Mouse (Mus musculus) forebrain, embryonic 15.5 days (tissue): ENCODE results near the gene Iqcj. TPM values are rescaled to one million over a fixed set of nuclear protein-coding genes. Genes with fewer than 3 reads are reported as not detected.

Experiments
- ATAC-seq: fragments of 200-750 bp; cut with Nextera tagmentation; replicated peaks from 2 replicates; pipeline ENCODE4 v1.8.0; 2017; ENCODE audit warnings: mild to moderate bottlenecking, moderate TSS enrichment, moderate library complexity
- H3K27ac ChIP-seq: fragments of 300-500 bp; sonication (generic); replicated peaks from 2 replicates; pipeline ENCODE4 v1.5.1; 2015; ENCODE audit warnings: mild to moderate bottlenecking, inconsistent platforms
- H3K27me3 ChIP-seq: fragments of 300-500 bp; sonication (generic); 2 replicates; pipeline ENCODE4 v1.6.1; 2015; ENCODE audit warnings: inconsistent platforms
- H3K36me3 ChIP-seq: fragments of 300-500 bp; sonication (generic); 2 replicates; pipeline ENCODE4 v1.6.1; 2015; ENCODE audit warnings: mild to moderate bottlenecking, inconsistent platforms
- H3K4me1 ChIP-seq: fragments of 300-500 bp; sonication (generic); 2 replicates; pipeline ENCODE4 v1.6.1; 2015; ENCODE audit warnings: inconsistent platforms
- H3K4me2 ChIP-seq: fragments of 300-500 bp; sonication (generic); replicated peaks from 2 replicates; pipeline ENCODE4 v1.6.1; 2015; ENCODE audit warnings: mild to moderate bottlenecking, inconsistent platforms
- H3K4me3 ChIP-seq: fragments of 300-500 bp; sonication (generic); 2 replicates; pipeline ENCODE4 v1.5.1; 2015; ENCODE audit warnings: mild to moderate bottlenecking, inconsistent platforms
- H3K9ac ChIP-seq: fragments of 300-500 bp; sonication (generic); replicated peaks from 2 replicates; pipeline ENCODE4 v1.6.1; 2015; ENCODE audit warnings: mild to moderate bottlenecking, inconsistent platforms
- H3K9me3 ChIP-seq: fragments of 300-500 bp; sonication (generic); 2 replicates; pipeline ENCODE4 v1.6.1; 2016; ENCODE audit warnings: inconsistent platforms
- WGBS: fragments of 180-500 bp; shearing (Covaris S2); methylation state at CpG from one replicate; pipeline ENCODE4 v1.1.7; 2015; ENCODE audit warnings: mixed read lengths; 5-methylcytosine and 5-hydroxymethylcytosine counted together
- polyA plus RNA-seq: library from polyadenylated mRNA; unstranded; fragments of >200 nt; fragmentation: Nextera tagmentation; extraction: Ambion mirVana; gene quantifications from 2 replicates; pipeline ENCODE4 v1.2.1, GENCODE M21; 2015

Gene Iqcj
- polyA plus RNA-seq, 1 experiment from 2014 or later = 0.93 TPM

DNA sequence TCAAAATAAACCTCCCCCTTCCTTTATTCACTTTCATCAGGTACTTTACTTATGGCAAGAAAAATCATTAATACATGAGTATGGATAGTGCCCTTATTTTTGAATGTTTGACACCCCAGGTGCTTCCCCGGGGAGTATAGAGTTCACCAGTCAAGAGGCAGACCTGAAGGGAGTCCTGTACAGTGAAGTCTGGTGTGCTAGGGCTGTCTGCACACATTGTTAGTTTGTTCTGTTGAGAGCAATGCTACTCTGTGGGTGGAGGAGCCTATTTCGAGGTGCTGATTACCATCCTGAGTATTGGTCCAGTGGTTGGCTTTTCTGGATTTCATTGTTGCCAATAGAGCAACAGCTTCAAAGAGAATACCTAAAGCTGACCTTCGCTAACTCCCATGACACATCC, 26.1 kb downstream of the Iqcj start:
- H3K4me2 ChIP-seq = no peak overlapping the region
- 78% methylated on average over 3 of the region's 3 CpGs for WGBS
- no peak overlapping the region for H3K27ac ChIP-seq
- no peaks in the 10 kb centered on the region for H3K27me3 ChIP-seq
- H3K9me3 ChIP-seq = no peaks in the 10 kb centered on the region
- H3K4me1 ChIP-seq = 0 out of 2 replicates have a peak, but pooled peaks cover 3% of the 10 kb centered on the region
- H3K9ac ChIP-seq = no peak overlapping the region
- no peak for ATAC-seq
- no peak overlapping the region for H3K4me3 ChIP-seq
- H3K36me3 ChIP-seq = no peaks in the 10 kb centered on the region

- Histone ChIP-seq H3K27me3 (no peaks in the 10 kb centered on the region), H3K4me1 (0 out of 2 replicates have a peak, but pooled peaks cover 3% of the 10 kb centered on the region), H3K4me3 (no peak overlapping the region), H3K9ac (no peak overlapping the region), H3K27ac (no peak overlapping the region), H3K36me3 (no peaks in the 10 kb centered on the region), H3K9me3 (no peaks in the 10 kb centered on the region), H3K4me2 (no peak overlapping the region)
- WGBS = 28% methylated on average over 8 of the region's 8 CpGs
- ATAC-seq = peak; percentile 43; the same call in 1 of the 2 replicates
These were observed 26.7 kb downstream of the Iqcj start for GRCm38 (mm10) chr3:67918634-67919259.

DNA sequence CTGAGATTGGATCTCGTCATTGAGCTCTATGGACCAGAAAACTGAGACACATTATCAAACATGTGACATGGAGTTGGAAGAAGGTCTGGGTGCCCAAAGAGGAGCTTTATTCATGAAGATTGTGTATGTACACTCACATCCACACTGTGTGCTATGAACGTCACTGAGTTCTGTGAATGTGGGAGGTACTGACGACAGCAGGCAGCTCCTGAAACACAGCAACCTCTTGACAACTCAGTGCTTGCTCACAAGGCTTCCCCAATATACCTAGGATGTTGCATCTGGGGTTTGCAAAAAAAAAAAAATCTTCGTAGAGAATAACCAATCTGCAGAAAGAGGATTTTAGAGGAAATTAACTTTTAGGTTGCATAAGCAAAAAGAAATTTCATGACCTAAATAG, 31.1 kb downstream of the Iqcj start:
- Histone ChIP-seq H3K27me3 (no peaks in the 10 kb centered on the region), H3K4me3 (no peak overlapping the region), H3K9ac (no peak overlapping the region), H3K4me1 (0 out of 2 replicates have a peak, but pooled peaks cover 3% of the 10 kb centered on the region), H3K36me3 (no peaks in the 10 kb centered on the region), H3K27ac (no peak overlapping the region), H3K4me2 (no peak overlapping the region), H3K9me3 (no peaks in the 10 kb centered on the region)
- WGBS = 82% methylated on average over 4 of the region's 4 CpGs
- no peak for ATAC-seq

GRCm38 (mm10) chr3:67925453-67925852, 33.4 kb downstream of the Iqcj start:
- no peak overlapping the region for H3K4me2 ChIP-seq
- no peaks in the 10 kb centered on the region for H3K9me3 ChIP-seq
- no peaks in the 10 kb centered on the region for H3K36me3 ChIP-seq
- H3K27ac ChIP-seq = no peak overlapping the region
- WGBS = 76% methylated on average over 2 of the region's 2 CpGs
- no peak overlapping the region for H3K9ac ChIP-seq
- H3K4me3 ChIP-seq = no peak overlapping the region
- H3K27me3 ChIP-seq = no peaks in the 10 kb centered on the region
- ATAC-seq = no peak
- H3K4me1 ChIP-seq = no peaks in the 10 kb centered on the region; the same call in 1 of the 2 replicates

DNA sequence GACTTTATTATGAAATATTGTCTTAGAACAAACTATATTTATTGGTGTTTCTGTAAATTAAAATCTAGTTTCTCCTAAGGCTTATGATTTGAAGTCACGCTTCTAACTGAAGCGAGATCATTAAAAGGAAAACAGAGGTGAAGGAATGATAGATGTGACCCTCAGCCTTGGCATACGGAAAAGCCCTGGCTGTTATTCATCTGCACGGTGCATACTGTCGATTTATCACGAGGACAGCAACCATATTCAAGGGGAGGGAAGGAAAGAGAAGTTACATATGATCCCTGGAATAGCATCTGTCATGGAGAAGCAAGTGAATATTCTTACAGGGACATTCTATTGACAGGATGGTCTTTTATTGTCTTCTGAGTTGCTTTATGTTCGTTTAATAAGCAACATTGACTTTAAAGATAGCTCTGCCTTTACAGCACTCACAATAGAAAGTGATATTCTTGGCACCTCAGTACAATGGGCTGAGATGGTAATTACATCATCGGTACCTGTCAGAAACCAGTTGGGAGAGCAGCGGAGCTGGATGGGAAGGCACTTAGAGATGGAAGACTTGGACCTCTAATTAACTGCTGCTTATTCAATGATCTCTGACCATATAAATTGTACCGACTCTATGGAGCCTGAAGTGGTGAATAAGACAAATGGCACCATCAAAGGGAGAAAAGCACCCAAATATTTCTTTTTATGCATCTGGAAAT, 38.6 kb downstream of the Iqcj start:
- Histone ChIP-seq H3K27ac (peak overlapping the region; percentile 9; the same call in 1 of the 2 replicates), H3K27me3 (no peaks in the 10 kb centered on the region), H3K9ac (no peak overlapping the region), H3K4me2 (no peak overlapping the region), H3K9me3 (no peaks in the 10 kb centered on the region), H3K4me3 (no peak overlapping the region), H3K36me3 (no peaks in the 10 kb centered on the region), H3K4me1 (peaks cover 10% of the 10 kb centered on the region)
- WGBS = 74% methylated on average over 10 of the region's 10 CpGs
- no peak for ATAC-seq

- 63% methylated on average over 8 of the region's 8 CpGs for WGBS
- no peak overlapping the region for H3K4me2 ChIP-seq
These were observed 39.2 kb downstream of the Iqcj start for GRCm38 (mm10) chr3:67931181-67931580.

GRCm38 (mm10) chr3:67931914-67932313, 39.9 kb downstream of the Iqcj start:
- peaks cover 10% of the 10 kb centered on the region for H3K4me1 ChIP-seq
- H3K27me3 ChIP-seq = no peaks in the 10 kb centered on the region
- H3K4me2 ChIP-seq = no peak overlapping the region
- no peaks in the 10 kb centered on the region for H3K36me3 ChIP-seq
- no peak overlapping the region for H3K4me3 ChIP-seq
- no peak overlapping the region for H3K9ac ChIP-seq
- H3K27ac ChIP-seq = no peak overlapping the region
- 90% methylated on average over 3 of the region's 3 CpGs for WGBS
- no peak for ATAC-seq
- H3K9me3 ChIP-seq = no peaks in the 10 kb centered on the region

More at GRCm38 (mm10) chr3:67931181-67931580, 39.2 kb downstream of the Iqcj start:
- H3K36me3 ChIP-seq = no peaks in the 10 kb centered on the region
- no peak for ATAC-seq
- H3K4me1 ChIP-seq = peaks cover 10% of the 10 kb centered on the region
- no peak overlapping the region for H3K9ac ChIP-seq
- H3K27me3 ChIP-seq = no peaks in the 10 kb centered on the region
- H3K27ac ChIP-seq = peak overlapping the region; percentile 9; the same call in 1 of the 2 replicates
- no peaks in the 10 kb centered on the region for H3K9me3 ChIP-seq
- H3K4me3 ChIP-seq = no peak overlapping the region

- H3K4me2 ChIP-seq = no peak overlapping the region
- no peak for ATAC-seq
- no peaks in the 10 kb centered on the region for H3K27me3 ChIP-seq
- H3K9me3 ChIP-seq = no peaks in the 10 kb centered on the region
- WGBS = 90% methylated on average over 3 of the region's 3 CpGs
- H3K36me3 ChIP-seq = no peaks in the 10 kb centered on the region
- no peak overlapping the region for H3K27ac ChIP-seq
- peaks cover 6% of the 10 kb centered on the region; the same call in 1 of the 2 replicates for H3K4me1 ChIP-seq
- no peak overlapping the region for H3K4me3 ChIP-seq
- H3K9ac ChIP-seq = no peak overlapping the region
These were observed 43.8 kb downstream of the Iqcj start for GRCm38 (mm10) chr3:67935829-67936228.

- WGBS = 82% methylated on average over 2 of the region's 2 CpGs
These were observed 55.0 kb downstream of the Iqcj start for GRCm38 (mm10) chr3:67947000-67947399.

DNA sequence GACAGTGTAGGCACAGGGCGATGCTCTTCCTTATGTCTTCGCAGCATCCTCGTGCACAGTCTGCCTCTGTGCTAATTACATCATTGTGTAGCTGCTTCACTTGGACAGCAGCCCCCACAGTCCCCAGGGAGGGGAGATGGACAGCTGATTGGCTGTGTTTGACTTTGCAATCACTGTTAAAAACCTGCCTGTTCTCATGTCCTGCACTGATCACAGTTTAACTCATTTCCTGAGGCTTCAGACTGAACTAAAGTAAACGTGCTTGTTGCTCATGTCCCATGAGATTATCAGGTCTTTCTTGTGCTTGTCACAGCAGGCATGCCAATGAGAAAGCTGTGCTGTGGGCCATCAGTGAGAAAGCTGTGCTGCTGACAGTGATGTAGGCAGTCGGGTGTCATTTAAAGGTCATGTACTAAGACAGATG, 60.5 kb downstream of the Iqcj start:
- no peaks in the 10 kb centered on the region for H3K9me3 ChIP-seq
- peak; percentile 71; the same call in 1 of the 2 replicates for ATAC-seq

More at GRCm38 (mm10) chr3:67947000-67947399, 55.0 kb downstream of the Iqcj start:
- 0 out of 2 replicates have a peak, but pooled peaks cover 4% of the 10 kb centered on the region for H3K4me1 ChIP-seq
- no peak overlapping the region for H3K9ac ChIP-seq
- H3K9me3 ChIP-seq = no peaks in the 10 kb centered on the region
- no peaks in the 10 kb centered on the region for H3K27me3 ChIP-seq
- ATAC-seq = no peak
- no peaks in the 10 kb centered on the region for H3K36me3 ChIP-seq
- H3K4me2 ChIP-seq = no peak overlapping the region
- H3K4me3 ChIP-seq = no peak overlapping the region
- no peak overlapping the region for H3K27ac ChIP-seq

DNA sequence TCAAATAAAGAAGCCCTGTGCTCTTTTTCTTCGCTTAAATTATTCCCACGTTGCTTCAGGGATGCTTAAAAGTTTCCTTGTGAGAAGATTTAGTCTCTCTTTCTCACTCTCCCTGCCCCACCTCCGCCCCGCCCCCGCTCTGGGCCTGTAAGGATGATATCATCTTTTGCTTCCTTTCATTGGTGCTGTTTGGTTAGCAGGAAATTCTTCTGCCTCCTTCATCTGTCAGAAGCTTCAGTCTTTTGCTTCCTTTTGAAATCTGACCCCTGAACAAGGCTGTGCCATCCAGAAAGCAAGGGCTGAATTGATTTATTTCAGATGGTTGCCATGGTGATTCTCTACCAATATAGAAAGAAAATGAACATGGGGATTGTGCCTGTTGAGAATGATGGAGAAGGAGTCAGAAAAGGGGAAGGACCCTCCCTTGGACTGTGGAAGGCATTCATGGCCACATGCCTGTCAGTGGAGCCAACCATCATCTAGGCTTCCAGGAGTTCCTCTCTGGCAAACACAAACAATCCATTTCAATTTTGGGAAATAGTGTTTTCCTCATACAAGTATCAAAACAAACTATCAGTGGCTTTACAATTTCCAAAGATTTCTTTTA, 62.5 kb downstream of the Iqcj start:
- H3K4me2 ChIP-seq = no peak overlapping the region
- no peak overlapping the region for H3K9ac ChIP-seq
- H3K4me1 ChIP-seq = peaks cover 24% of the 10 kb centered on the region
- 13% methylated on average over 5 of the region's 5 CpGs for WGBS
- H3K27me3 ChIP-seq = no peaks in the 10 kb centered on the region
- ATAC-seq = 0 out of 2 replicates have a peak, but pooled peaks have one; percentile 41
- H3K4me3 ChIP-seq = no peak overlapping the region
- H3K27ac ChIP-seq = no peak overlapping the region
- H3K36me3 ChIP-seq = no peaks in the 10 kb centered on the region
- no peaks in the 10 kb centered on the region for H3K9me3 ChIP-seq

More for the DNA sequence above, 60.5 kb downstream of the Iqcj start:
- H3K27ac ChIP-seq = no peak overlapping the region
- H3K27me3 ChIP-seq = no peaks in the 10 kb centered on the region
- no peak overlapping the region for H3K4me3 ChIP-seq
- peaks cover 18% of the 10 kb centered on the region for H3K4me1 ChIP-seq
- no peak overlapping the region for H3K9ac ChIP-seq
- H3K36me3 ChIP-seq = no peaks in the 10 kb centered on the region
- no peak overlapping the region for H3K4me2 ChIP-seq
- 33% methylated on average over 5 of the region's 5 CpGs for WGBS

DNA sequence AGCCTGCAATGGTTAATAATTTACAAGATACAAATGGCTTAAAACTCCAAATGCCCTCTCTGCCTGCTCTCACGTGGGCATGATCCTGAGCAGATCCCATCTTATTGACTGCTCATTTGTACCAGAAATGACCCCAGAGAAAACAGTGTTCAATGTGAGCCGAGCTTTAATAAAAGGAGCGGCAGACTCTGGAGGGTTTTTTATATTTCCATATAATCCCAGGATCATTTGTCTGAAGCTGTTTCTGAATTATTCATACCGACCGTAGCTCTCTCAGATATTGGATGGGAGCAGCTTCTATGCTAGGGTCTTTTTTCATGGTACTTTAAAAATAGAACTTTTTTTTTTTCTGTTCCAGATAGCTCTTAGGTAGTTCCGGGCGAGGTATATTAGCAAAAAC, 67.7 kb downstream of the Iqcj start:
- Histone ChIP-seq H3K27me3 (no peaks in the 10 kb centered on the region), H3K4me1 (peaks cover 16% of the 10 kb centered on the region), H3K36me3 (no peaks in the 10 kb centered on the region), H3K4me3 (no peak overlapping the region), H3K9ac (no peak overlapping the region), H3K9me3 (no peaks in the 10 kb centered on the region), H3K27ac (peak overlapping the region; percentile 24; the same call in 1 of the 2 replicates), H3K4me2 (no peak overlapping the region)
- WGBS = 12% methylated on average over 7 of the region's 7 CpGs
- 0 out of 2 replicates have a peak, but pooled peaks have one; percentile 11 for ATAC-seq
